Mouse (Mus musculus): ENCODE measurements around the gene Kcnk13. TPM values are rescaled to one million over a fixed set of nuclear protein-coding genes. Genes with fewer than 3 reads are reported as not detected.

Kcnk13 gene
- polyA plus RNA-seq, 1 experiment from 2014 or later = 0.45 TPM

DNA sequence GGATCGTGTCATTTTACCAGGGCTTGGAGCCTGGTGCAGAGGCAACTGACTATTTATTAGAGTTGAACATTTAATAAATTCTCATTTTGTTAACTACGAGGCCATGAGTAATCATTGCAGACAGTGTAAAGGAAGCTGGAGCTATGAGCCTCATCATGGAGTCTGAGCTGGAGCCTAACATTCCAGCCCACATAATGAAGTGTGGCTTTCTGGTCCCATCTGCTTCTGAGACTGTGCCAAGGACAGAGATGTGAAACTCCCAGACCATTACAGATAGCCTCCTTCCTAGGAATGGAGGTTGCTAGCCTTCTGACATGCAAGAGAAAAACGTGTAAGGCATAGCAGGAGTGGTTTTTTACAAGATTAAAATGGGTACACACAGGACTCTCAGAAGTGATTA lies 98.3 kb downstream of the Kcnk13 start:
- TF ChIP-seq CTCF (IDR thresholded peaks at IDR 0.05; ENCODE audit: low read depth) (no peak), EP300 (optimal IDR thresholded peaks at IDR 0.05) (no peak)
- Histone ChIP-seq H3K27me3 (ENCODE audit: control insufficient read depth, insufficient read depth, low read length) (no peaks in the 10 kb centered on the region), H3K27ac (replicated peaks) (no peak overlapping the region), H3K36me3 (ENCODE audit: control insufficient read depth, insufficient read depth, low read length) (no peaks in the 10 kb centered on the region), H3K4me1 (replicated peaks; ENCODE audit: control insufficient read depth, insufficient read depth) (no peaks in the 10 kb centered on the region), H3K4me3 (ENCODE audit: low read depth, low read length) (no peak overlapping the region), H3K9me3 (ENCODE audit: control insufficient read depth, low read length) (no peaks in the 10 kb centered on the region), H3K4me2 (replicated peaks; ENCODE audit: low read depth) (no peak overlapping the region), H3K9ac (ENCODE audit: low read length) (no peak overlapping the region)
- DNase-seq (ENCODE audit: low spot score) (no peak), ATAC-seq (ENCODE audit: low FRiP score, low TSS enrichment) (no peak)
- WGBS = 67% methylated on average over 3 of the region's 3 CpGs

DNA sequence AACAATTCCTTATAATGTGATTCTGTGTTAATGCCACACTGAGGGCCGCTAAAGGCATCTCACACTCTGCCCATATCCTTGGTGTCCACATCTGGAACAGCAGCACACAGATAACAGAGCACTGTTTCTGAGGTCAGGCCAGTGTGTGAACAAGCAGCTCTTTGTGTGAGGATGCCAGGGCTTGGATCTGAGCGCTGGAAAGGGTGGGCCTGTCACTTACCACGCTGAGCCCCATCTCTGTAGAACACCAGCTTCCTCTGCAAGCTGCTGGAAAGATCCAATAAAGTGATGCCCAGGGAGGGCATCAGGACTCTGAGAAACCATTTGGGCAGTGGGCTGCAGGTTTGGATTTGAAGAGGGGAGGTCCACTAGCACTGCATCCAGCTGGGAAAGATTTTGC lies 100.8 kb downstream of the Kcnk13 start:
- Histone ChIP-seq H3K36me3 (ENCODE audit: control insufficient read depth, insufficient read depth, low read length) (no peaks in the 10 kb centered on the region), H3K27ac (replicated peaks) (no peak overlapping the region)

DNA sequence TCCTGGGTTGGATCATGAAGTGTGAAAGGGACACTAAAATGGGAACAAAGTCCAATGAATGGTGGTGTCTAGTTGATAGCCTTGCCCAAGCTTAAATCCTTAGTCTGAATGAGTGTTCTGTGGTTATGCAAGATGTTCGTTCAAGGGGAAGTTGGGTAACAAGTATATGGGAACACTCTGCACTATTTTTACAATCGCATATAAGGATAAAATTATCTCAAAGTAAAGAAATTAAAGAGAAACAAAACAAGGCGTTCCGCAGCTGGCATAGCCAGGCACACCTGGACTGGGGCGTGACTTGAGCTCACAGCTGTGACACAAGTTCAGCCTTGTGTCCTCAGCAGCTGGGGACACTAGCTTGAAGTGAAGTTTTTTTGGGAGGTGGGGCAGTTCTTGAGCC lies 103.2 kb downstream of the Kcnk13 start:
- TF ChIP-seq CTCF (IDR thresholded peaks at IDR 0.05; ENCODE audit: low read depth) = no peak
- no peak for TF ChIP-seq EP300 (optimal IDR thresholded peaks at IDR 0.05)
- ATAC-seq (ENCODE audit: low FRiP score, low TSS enrichment) = no peak
- no peak overlapping the region for H3K4me2 ChIP-seq (replicated peaks; ENCODE audit: low read depth)

More for the DNA sequence above, 100.8 kb downstream of the Kcnk13 start:
- WGBS = 70% methylated on average over 3 of the region's 3 CpGs
- ATAC-seq (ENCODE audit: low FRiP score, low TSS enrichment) = no peak
- no peak overlapping the region for H3K4me2 ChIP-seq (replicated peaks; ENCODE audit: low read depth)
- DNase-seq (ENCODE audit: low spot score) = no peak
- no peaks in the 10 kb centered on the region for H3K27me3 ChIP-seq (ENCODE audit: control insufficient read depth, insufficient read depth, low read length)
- no peak for TF ChIP-seq EP300 (optimal IDR thresholded peaks at IDR 0.05)
- H3K4me1 ChIP-seq (replicated peaks; ENCODE audit: control insufficient read depth, insufficient read depth) = no peaks in the 10 kb centered on the region
- no peaks in the 10 kb centered on the region for H3K9me3 ChIP-seq (ENCODE audit: control insufficient read depth, low read length)
- no peak overlapping the region for H3K4me3 ChIP-seq (ENCODE audit: low read depth, low read length)
- no peak overlapping the region for H3K9ac ChIP-seq (ENCODE audit: low read length)

DNA sequence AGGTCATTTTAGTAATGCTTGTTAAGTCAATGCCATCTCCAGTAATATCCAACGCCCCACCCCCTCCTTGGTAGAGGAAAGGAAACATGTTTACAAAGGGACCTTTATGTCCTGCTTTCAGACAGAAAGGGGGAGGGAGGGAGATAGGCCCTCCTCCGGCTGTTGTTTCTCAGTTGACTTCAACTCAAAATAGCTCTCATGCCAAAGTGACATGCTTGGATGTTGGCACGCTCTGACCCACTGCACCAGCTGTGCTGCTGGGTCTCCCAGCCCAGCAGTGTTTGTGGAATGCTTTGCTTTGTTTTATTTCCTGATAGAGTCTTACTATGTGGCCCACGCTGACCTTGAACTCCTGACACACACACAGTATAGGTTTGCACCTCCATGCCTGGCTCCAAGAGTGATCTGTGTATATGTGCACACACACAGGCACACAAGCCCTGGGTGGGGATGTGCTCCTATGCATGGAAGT lies 108.9 kb downstream of the Kcnk13 start:
- H3K27ac ChIP-seq (replicated peaks) = no peak overlapping the region
- no peak overlapping the region for H3K4me3 ChIP-seq (ENCODE audit: low read depth, low read length)
- H3K9me3 ChIP-seq (ENCODE audit: control insufficient read depth, low read length) = no peaks in the 10 kb centered on the region
- no peak for DNase-seq (ENCODE audit: low spot score)
- ATAC-seq (ENCODE audit: low FRiP score, low TSS enrichment) = no peak
- TF ChIP-seq CTCF (IDR thresholded peaks at IDR 0.05; ENCODE audit: low read depth) (no peak), EP300 (optimal IDR thresholded peaks at IDR 0.05) (no peak)
- H3K9ac ChIP-seq (ENCODE audit: low read length) = no peak overlapping the region
- no peaks in the 10 kb centered on the region for H3K36me3 ChIP-seq (ENCODE audit: control insufficient read depth, insufficient read depth, low read length)
- WGBS = 53% methylated on average over 4 of the region's 4 CpGs
- H3K4me1 ChIP-seq (replicated peaks; ENCODE audit: control insufficient read depth, insufficient read depth) = no peaks in the 10 kb centered on the region
- no peak overlapping the region for H3K4me2 ChIP-seq (replicated peaks; ENCODE audit: low read depth)
- no peaks in the 10 kb centered on the region for H3K27me3 ChIP-seq (ENCODE audit: control insufficient read depth, insufficient read depth, low read length)

More for the DNA sequence above, 103.2 kb downstream of the Kcnk13 start:
- H3K4me1 ChIP-seq (replicated peaks; ENCODE audit: control insufficient read depth, insufficient read depth) = no peaks in the 10 kb centered on the region
- 71% methylated on average over 5 of the region's 5 CpGs for WGBS
- no peak overlapping the region for H3K9ac ChIP-seq (ENCODE audit: low read length)
- H3K27me3 ChIP-seq (ENCODE audit: control insufficient read depth, insufficient read depth, low read length) = no peaks in the 10 kb centered on the region
- no peak overlapping the region for H3K4me3 ChIP-seq (ENCODE audit: low read depth, low read length)
- H3K27ac ChIP-seq (replicated peaks) = no peak overlapping the region
- no peaks in the 10 kb centered on the region for H3K9me3 ChIP-seq (ENCODE audit: control insufficient read depth, low read length)
- DNase-seq (ENCODE audit: low spot score) = no peak
- no peaks in the 10 kb centered on the region for H3K36me3 ChIP-seq (ENCODE audit: control insufficient read depth, insufficient read depth, low read length)

DNA sequence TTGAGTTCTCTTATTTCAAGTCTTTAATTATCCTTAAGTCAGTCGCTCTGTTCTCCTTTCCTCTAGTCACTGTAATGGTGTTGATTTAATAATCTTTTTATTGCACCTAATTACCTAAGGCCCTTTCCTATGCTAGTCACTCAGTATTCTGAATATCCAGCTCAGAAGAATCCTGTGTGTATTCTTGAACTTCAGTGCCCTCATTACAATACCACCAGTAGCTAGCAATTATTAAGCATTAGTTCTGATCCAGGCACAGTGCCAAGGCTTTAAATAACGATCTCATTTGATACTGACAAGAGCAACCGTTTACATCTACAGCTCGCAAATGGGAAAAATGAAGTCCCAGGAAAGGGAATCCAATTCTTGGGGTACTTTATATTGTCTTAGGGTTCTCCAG lies 111.4 kb downstream of the Kcnk13 start:
- DNase-seq (ENCODE audit: low spot score) (no peak), ATAC-seq (ENCODE audit: low FRiP score, low TSS enrichment) (no peak)
- Histone ChIP-seq H3K4me1 (replicated peaks; ENCODE audit: control insufficient read depth, insufficient read depth) (no peaks in the 10 kb centered on the region), H3K9ac (ENCODE audit: low read length) (no peak overlapping the region), H3K36me3 (ENCODE audit: control insufficient read depth, insufficient read depth, low read length) (no peaks in the 10 kb centered on the region), H3K27me3 (ENCODE audit: control insufficient read depth, insufficient read depth, low read length) (no peaks in the 10 kb centered on the region), H3K27ac (replicated peaks) (no peak overlapping the region), H3K4me2 (replicated peaks; ENCODE audit: low read depth) (no peak overlapping the region), H3K4me3 (ENCODE audit: low read depth, low read length) (no peak overlapping the region), H3K9me3 (ENCODE audit: control insufficient read depth, low read length) (no peaks in the 10 kb centered on the region)
- TF ChIP-seq CTCF (IDR thresholded peaks at IDR 0.05; ENCODE audit: low read depth) (no peak), EP300 (optimal IDR thresholded peaks at IDR 0.05) (no peak)
- WGBS = 44% methylated on average over 4 of the region's 4 CpGs

DNA sequence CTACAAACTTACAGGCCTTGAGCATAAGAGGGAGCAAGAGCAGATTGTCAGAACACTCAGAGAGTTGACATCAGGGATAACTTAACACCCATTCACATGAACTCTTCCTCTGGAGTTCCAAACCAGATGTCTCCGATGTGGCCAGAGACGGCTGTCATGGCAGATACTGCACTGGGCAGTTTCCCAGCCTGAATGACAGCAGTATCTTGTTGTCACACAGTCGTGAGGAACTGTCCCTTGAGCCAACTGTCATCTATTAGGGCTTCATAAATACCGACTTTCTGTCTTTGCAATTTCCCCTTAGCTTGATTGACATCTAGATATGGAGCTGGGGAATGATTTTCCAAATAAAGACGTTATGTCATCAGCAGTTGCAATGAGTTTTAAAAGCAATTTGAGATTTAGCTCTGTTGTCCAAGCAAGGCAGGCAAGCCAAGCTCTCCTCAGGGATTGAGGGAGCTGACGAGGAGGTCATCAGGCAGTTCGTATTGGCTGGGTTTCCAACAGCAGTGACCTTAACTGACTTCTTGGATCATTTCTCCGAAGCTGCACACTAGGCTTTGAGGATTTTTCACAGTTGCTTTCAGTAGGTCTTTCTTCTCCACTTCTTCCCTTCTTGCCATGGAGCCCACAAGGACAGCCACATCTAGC lies 115.5 kb downstream of the Kcnk13 start:
- TF ChIP-seq EP300 (optimal IDR thresholded peaks at IDR 0.05) = no peak
- no peak for TF ChIP-seq CTCF (IDR thresholded peaks at IDR 0.05; ENCODE audit: low read depth)
- no peaks in the 10 kb centered on the region for H3K4me1 ChIP-seq (replicated peaks; ENCODE audit: control insufficient read depth, insufficient read depth)
- no peaks in the 10 kb centered on the region for H3K36me3 ChIP-seq (ENCODE audit: control insufficient read depth, insufficient read depth, low read length)
- H3K27me3 ChIP-seq (ENCODE audit: control insufficient read depth, insufficient read depth, low read length) = no peaks in the 10 kb centered on the region
- DNase-seq (ENCODE audit: low spot score) (no peak), ATAC-seq (ENCODE audit: low FRiP score, low TSS enrichment) (no peak)
- no peak overlapping the region for H3K27ac ChIP-seq (replicated peaks)
- H3K9ac ChIP-seq (ENCODE audit: low read length) = no peak overlapping the region
- no peak overlapping the region for H3K4me2 ChIP-seq (replicated peaks; ENCODE audit: low read depth)
- H3K9me3 ChIP-seq (ENCODE audit: control insufficient read depth, low read length) = no peaks in the 10 kb centered on the region
- H3K4me3 ChIP-seq (ENCODE audit: low read depth, low read length) = no peak overlapping the region
- WGBS = 75% methylated on average over 8 of the region's 8 CpGs
